Mouse (Mus musculus) embryonic facial prominence, embryonic 12.5 days (tissue): Measurements from ENCODE around the gene Sf3b5. TPM values are rescaled to one million over a fixed set of nuclear protein-coding genes. Genes with fewer than 3 reads are reported as not detected.

Experiments used
- ATAC-seq: fragments of 200-750 bp; cut with Nextera tagmentation; 2 replicates; pipeline ENCODE4 v1.8.0; 2017; ENCODE audit not compliant: insufficient number of reproducible peaks, insufficient read depth, low FRiP score, low TSS enrichment
- H3K27ac ChIP-seq: fragments of 300-500 bp; sonication (generic); 2 replicates; pipeline ENCODE4 v1.5.1; 2016; ENCODE audit warnings: mild to moderate bottlenecking
- H3K27me3 ChIP-seq: fragments of 300-500 bp; sonication (generic); 2 replicates; pipeline ENCODE4 v1.6.1; 2016; ENCODE audit warnings: mild to moderate bottlenecking, moderate library complexity
- H3K36me3 ChIP-seq: fragments of 300-500 bp; sonication (generic); 2 replicates; pipeline ENCODE4 v1.6.1; 2016; ENCODE audit warnings: mild to moderate bottlenecking
- H3K4me1 ChIP-seq: fragments of 300-500 bp; sonication (generic); 2 replicates; pipeline ENCODE4 v1.6.1; 2016
- H3K4me2 ChIP-seq: fragments of 300-500 bp; sonication (generic); replicated peaks from 2 replicates; pipeline ENCODE4 v1.6.1; 2016; ENCODE audit warnings: mild to moderate bottlenecking, moderate library complexity
- H3K4me3 ChIP-seq: fragments of 300-500 bp; sonication (generic); 2 replicates; pipeline ENCODE4 v1.5.1; 2016; ENCODE audit warnings: mild to moderate bottlenecking
- H3K9ac ChIP-seq: fragments of 300-500 bp; sonication (generic); 2 replicates; pipeline ENCODE4 v1.6.1; 2016; ENCODE audit warnings: mild to moderate bottlenecking, moderate library complexity
- H3K9me3 ChIP-seq: fragments of 300-500 bp; sonication (generic); 2 replicates; pipeline ENCODE4 v1.6.1; 2016; ENCODE audit warnings: mild to moderate bottlenecking, moderate library complexity
- WGBS: fragments of 180-500 bp; shearing (Covaris S2); methylation state at CpG from one replicate; pipeline ENCODE4 v1.1.7; 2016; 5-methylcytosine and 5-hydroxymethylcytosine counted together
- polyA plus RNA-seq: library from polyadenylated mRNA; unstranded; fragments of >200 nt; fragmentation: Nextera tagmentation; extraction: Ambion mirVana; gene quantifications from 2 replicates; pipeline ENCODE4 v1.2.1, GENCODE M21; 2016

Sf3b5 gene
- polyA plus RNA-seq, 1 experiment from 2014 or later: 38.0 TPM

GRCm38 (mm10) chr10:12976552-12976951 is 28.6 kb upstream of the Sf3b5 start:
- no peaks in the 10 kb centered on the region for H3K4me1 ChIP-seq
- H3K9ac ChIP-seq: no peak overlapping the region
- no peak overlapping the region for H3K27ac ChIP-seq
- no peaks in the 10 kb centered on the region for H3K9me3 ChIP-seq
- no peaks in the 10 kb centered on the region for H3K27me3 ChIP-seq
- no peaks in the 10 kb centered on the region for H3K36me3 ChIP-seq
- no peak for ATAC-seq
- 95% methylated on average over 7 of the region's 7 CpGs for WGBS
- no peak overlapping the region for H3K4me3 ChIP-seq
- no peak overlapping the region for H3K4me2 ChIP-seq

- Histone ChIP-seq H3K9ac (no peak overlapping the region), H3K27me3 (no peaks in the 10 kb centered on the region), H3K4me1 (no peaks in the 10 kb centered on the region), H3K4me3 (no peak overlapping the region), H3K9me3 (no peaks in the 10 kb centered on the region), H3K27ac (no peak overlapping the region), H3K4me2 (no peak overlapping the region), H3K36me3 (no peaks in the 10 kb centered on the region)
- no peak for ATAC-seq
- WGBS: 84% methylated on average over 9 of the region's 9 CpGs
These were observed 27.3 kb upstream of the Sf3b5 start for GRCm38 (mm10) chr10:12977787-12978212.

- Histone ChIP-seq H3K36me3 (no peaks in the 10 kb centered on the region), H3K27ac (no peak overlapping the region), H3K4me3 (no peak overlapping the region), H3K9ac (no peak overlapping the region), H3K4me2 (no peak overlapping the region), H3K9me3 (no peaks in the 10 kb centered on the region), H3K4me1 (no peaks in the 10 kb centered on the region), H3K27me3 (no peaks in the 10 kb centered on the region)
- no peak for ATAC-seq
- 62% methylated on average over 7 of the region's 7 CpGs for WGBS
These were observed 24.1 kb upstream of the Sf3b5 start for GRCm38 (mm10) chr10:12981071-12981470.

DNA sequence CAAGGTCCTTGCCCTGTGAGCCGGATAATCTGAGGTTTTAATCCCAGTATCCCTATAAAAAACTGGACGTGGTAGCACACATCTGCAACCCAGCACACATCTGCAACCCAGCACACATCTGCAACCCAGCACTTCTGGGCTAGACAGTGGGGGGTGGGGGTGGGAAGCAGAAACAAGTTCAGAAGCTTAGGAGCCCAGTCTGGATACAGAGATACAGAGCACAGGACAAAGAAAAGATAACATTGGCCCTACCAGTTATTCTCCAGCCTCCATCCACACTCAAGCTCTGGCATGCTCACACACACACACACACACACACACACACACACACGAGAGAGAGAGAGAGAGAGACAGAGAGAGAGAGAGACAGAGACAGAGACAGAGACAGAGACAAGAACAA is 21.6 kb upstream of the Sf3b5 start:
- Histone ChIP-seq H3K27me3 (no peaks in the 10 kb centered on the region), H3K9me3 (no peaks in the 10 kb centered on the region), H3K9ac (no peak overlapping the region), H3K27ac (no peak overlapping the region), H3K36me3 (no peaks in the 10 kb centered on the region), H3K4me1 (no peaks in the 10 kb centered on the region), H3K4me2 (no peak overlapping the region), H3K4me3 (no peak overlapping the region)
- WGBS: 46% methylated on average over 3 of the region's 3 CpGs
- no peak for ATAC-seq

DNA sequence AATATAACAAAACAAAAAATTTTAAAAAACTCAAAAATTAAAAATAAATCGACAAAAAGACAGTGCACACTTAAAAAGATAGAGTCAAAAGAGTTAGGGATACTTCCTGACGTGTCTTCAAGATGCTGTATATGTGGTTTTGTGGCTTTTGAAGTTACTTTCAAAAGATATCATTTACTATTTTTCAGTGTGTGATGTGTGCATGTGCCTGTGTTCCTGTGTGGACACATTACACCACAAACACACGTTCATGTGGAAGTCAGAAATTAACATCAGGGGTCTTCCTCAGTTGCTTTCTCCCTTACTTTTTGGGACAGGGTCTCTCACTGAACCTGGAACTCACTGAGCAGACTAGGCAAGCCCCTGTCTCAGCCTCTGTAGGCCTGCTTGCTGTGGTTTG is 20.1 kb upstream of the Sf3b5 start:
- Histone ChIP-seq H3K4me1 (no peaks in the 10 kb centered on the region), H3K4me2 (no peak overlapping the region), H3K27me3 (no peaks in the 10 kb centered on the region), H3K36me3 (no peaks in the 10 kb centered on the region), H3K27ac (no peak overlapping the region), H3K9me3 (no peaks in the 10 kb centered on the region), H3K9ac (no peak overlapping the region), H3K4me3 (no peak overlapping the region)
- 87% methylated on average over 3 of the region's 3 CpGs for WGBS
- no peak for ATAC-seq

GRCm38 (mm10) chr10:12986485-12986884 is 18.7 kb upstream of the Sf3b5 start:
- Histone ChIP-seq H3K4me3 (no peak overlapping the region), H3K9ac (no peak overlapping the region), H3K9me3 (no peaks in the 10 kb centered on the region), H3K27me3 (no peaks in the 10 kb centered on the region), H3K4me1 (no peaks in the 10 kb centered on the region), H3K36me3 (no peaks in the 10 kb centered on the region), H3K4me2 (no peak overlapping the region), H3K27ac (no peak overlapping the region)
- no peak for ATAC-seq
- 81% methylated on average over 5 of the region's 5 CpGs for WGBS

DNA sequence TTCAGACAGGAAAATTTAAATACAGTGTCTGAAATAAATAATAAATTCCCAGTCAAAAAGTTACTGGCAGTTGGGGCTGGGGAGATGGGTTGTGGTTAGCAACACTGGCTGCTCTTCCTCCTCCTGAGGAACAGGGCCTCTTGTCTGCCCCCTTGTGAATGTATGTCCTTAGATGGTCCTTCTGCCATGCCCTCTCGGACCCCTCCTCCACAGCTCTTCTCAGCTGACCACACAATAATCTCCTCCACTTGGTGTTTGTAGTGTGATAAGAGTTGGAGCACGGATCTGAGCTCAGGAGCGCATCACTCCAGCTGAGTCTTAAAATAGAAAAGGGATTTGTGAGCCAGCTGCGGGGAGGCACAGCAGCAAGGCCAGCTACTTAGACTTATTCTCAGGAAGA is 18.2 kb upstream of the Sf3b5 start:
- Histone ChIP-seq H3K27ac (no peak overlapping the region), H3K9ac (no peak overlapping the region), H3K9me3 (no peaks in the 10 kb centered on the region), H3K27me3 (no peaks in the 10 kb centered on the region), H3K36me3 (no peaks in the 10 kb centered on the region), H3K4me1 (no peaks in the 10 kb centered on the region), H3K4me2 (no peak overlapping the region), H3K4me3 (no peak overlapping the region)
- no peak for ATAC-seq
- WGBS: 51% methylated on average over 4 of the region's 4 CpGs

DNA sequence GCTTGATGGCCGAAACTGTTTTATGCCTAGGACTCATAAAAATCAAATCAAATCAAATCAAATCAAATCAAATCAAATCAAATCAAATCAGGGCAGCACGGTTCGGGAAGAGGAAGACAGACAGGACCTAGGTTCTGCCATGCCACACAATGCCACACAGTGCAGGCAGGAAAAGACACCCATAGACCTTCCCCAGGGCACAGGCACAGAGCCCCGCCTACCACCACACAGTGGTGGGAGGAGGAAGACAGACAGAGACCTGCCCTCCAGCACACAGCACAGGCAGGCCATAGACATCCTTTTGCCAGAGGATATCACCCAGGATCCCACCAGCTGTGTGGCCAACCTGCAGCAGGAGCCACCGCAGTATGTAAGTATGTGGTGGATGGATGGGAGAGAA is 13.2 kb upstream of the Sf3b5 start:
- H3K27ac ChIP-seq: no peak overlapping the region
- no peak overlapping the region for H3K4me2 ChIP-seq
- no peaks in the 10 kb centered on the region for H3K27me3 ChIP-seq
- H3K36me3 ChIP-seq: no peaks in the 10 kb centered on the region
- ATAC-seq: no peak
- no peak overlapping the region for H3K4me3 ChIP-seq
- no peak overlapping the region for H3K9ac ChIP-seq
- 81% methylated on average over 5 of the region's 5 CpGs for WGBS
- H3K4me1 ChIP-seq: no peaks in the 10 kb centered on the region
- H3K9me3 ChIP-seq: no peaks in the 10 kb centered on the region

- Histone ChIP-seq H3K4me1 (no peaks in the 10 kb centered on the region), H3K9me3 (no peaks in the 10 kb centered on the region), H3K4me3 (no peak overlapping the region), H3K36me3 (no peaks in the 10 kb centered on the region), H3K27ac (no peak overlapping the region), H3K9ac (no peak overlapping the region), H3K4me2 (no peak overlapping the region), H3K27me3 (no peaks in the 10 kb centered on the region)
- WGBS: 91% methylated on average over 25 of the region's 25 CpGs
- no peak for ATAC-seq
These were observed 11.6 kb upstream of the Sf3b5 start for GRCm38 (mm10) chr10:12993411-12994039.

- ATAC-seq: 0 out of 2 replicates have a peak, but pooled peaks have one; percentile 64
- Histone ChIP-seq H3K4me3 (no peak overlapping the region), H3K4me2 (no peak overlapping the region), H3K9ac (no peak overlapping the region), H3K9me3 (no peaks in the 10 kb centered on the region), H3K27ac (no peak overlapping the region), H3K27me3 (no peaks in the 10 kb centered on the region), H3K4me1 (no peaks in the 10 kb centered on the region), H3K36me3 (no peaks in the 10 kb centered on the region)
- WGBS: 41% methylated on average over 17 of the region's 17 CpGs
These were observed 8.2 kb upstream of the Sf3b5 start for GRCm38 (mm10) chr10:12996736-12997477.

- Histone ChIP-seq H3K27me3 (no peaks in the 10 kb centered on the region), H3K4me3 (peak overlapping the region; percentile 93), H3K36me3 (0 out of 2 replicates have a peak, but pooled peaks cover 3% of the 10 kb centered on the region), H3K9me3 (no peaks in the 10 kb centered on the region), H3K27ac (peak overlapping the region; percentile 72; the same call in 1 of the 2 replicates), H3K4me2 (peak overlapping the region; percentile 81), H3K4me1 (peaks cover 14% of the 10 kb centered on the region), H3K9ac (peak overlapping the region; percentile 79)
- ATAC-seq: peak; percentile 99
- 3% methylated on average over 52 of the region's 52 CpGs for WGBS
These were observed 3.0 kb downstream of the Sf3b5 start for GRCm38 (mm10) chr10:13007876-13008736.
